Mouse (Mus musculus) intestine, embryonic 15.5 days (tissue): ENCODE measurements at regions not wholly inside any gene's neighbourhood (a gene's known extent, or its start where the extent isn't known, plus 50 kb on each side); places are given as distances from the start of the nearest gene placed in this dataset.
"Not testable (repeated sequence)": the region's sequence is repeated elsewhere in the genome, so short reads cannot be mapped to it uniquely, and the experiment has no call there.

ENCODE experiments used
- ATAC-seq: fragments of 200-750 bp; cut with Nextera tagmentation; 2 replicates; pipeline ENCODE4 v1.8.0; 2017; ENCODE audit warnings: moderate TSS enrichment, moderate library complexity
- H3K27ac ChIP-seq: fragments of 300-500 bp; sonication (generic); 2 replicates; pipeline ENCODE4 v1.5.1; 2015; ENCODE audit warnings: mild to moderate bottlenecking, inconsistent platforms
- H3K27me3 ChIP-seq: fragments of 300-500 bp; sonication (generic); replicated peaks from 2 replicates; pipeline ENCODE4 v1.6.1; 2015; ENCODE audit warnings: inconsistent platforms
- H3K36me3 ChIP-seq: fragments of 300-500 bp; sonication (generic); 2 replicates; pipeline ENCODE4 v1.6.1; 2015; ENCODE audit warnings: inconsistent platforms
- H3K4me1 ChIP-seq: fragments of 300-500 bp; sonication (generic); replicated peaks from 2 replicates; pipeline ENCODE4 v1.6.1; 2015; ENCODE audit warnings: inconsistent platforms
- H3K4me2 ChIP-seq: fragments of 300-500 bp; sonication (generic); replicated peaks from 2 replicates; pipeline ENCODE4 v1.6.1; 2015; ENCODE audit warnings: mild to moderate bottlenecking, inconsistent platforms
- H3K4me3 ChIP-seq: fragments of 300-500 bp; sonication (generic); replicated peaks from 2 replicates; pipeline ENCODE4 v1.5.1; 2015; ENCODE audit warnings: inconsistent platforms
- H3K9ac ChIP-seq: fragments of 300-500 bp; sonication (generic); 2 replicates; pipeline ENCODE4 v1.6.1; 2015; ENCODE audit warnings: inconsistent platforms
- H3K9me3 ChIP-seq: fragments of 300-500 bp; sonication (generic); 2 replicates; pipeline ENCODE4 v1.6.1; 2016; ENCODE audit warnings: inconsistent platforms
- WGBS: fragments of 180-500 bp; shearing (Covaris S2); methylation state at CpG from one replicate; pipeline ENCODE4 v1.1.7; 2015; 5-methylcytosine and 5-hydroxymethylcytosine counted together

DNA sequence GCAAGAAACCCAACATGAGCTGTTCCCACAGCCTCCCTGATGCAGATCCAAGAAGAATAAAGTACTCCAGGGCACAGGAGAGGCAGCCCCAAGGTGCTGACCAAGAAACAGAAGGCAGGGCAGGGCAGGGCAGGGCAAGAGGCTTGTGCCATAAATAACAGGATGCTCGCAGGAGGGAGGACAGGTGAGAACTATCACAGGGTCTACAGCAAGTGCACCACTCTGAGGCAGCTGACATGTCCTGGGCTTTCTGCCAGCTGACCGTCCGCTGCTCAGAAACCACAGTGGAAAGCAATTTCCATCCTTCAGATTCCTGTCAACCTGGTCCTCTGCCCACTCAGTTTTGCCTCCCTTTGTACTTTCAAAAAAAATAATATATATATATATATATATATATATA is 77.0 kb upstream of the Xcl1 start:
- Histone ChIP-seq H3K27ac (no peak overlapping the region), H3K27me3 (no peaks in the 10 kb centered on the region), H3K4me2 (no peak overlapping the region), H3K36me3 (no peaks in the 10 kb centered on the region), H3K9me3 (no peaks in the 10 kb centered on the region), H3K4me3 (no peak overlapping the region), H3K4me1 (0 out of 2 replicates have a peak, but pooled peaks cover 2% of the 10 kb centered on the region), H3K9ac (no peak overlapping the region)
- WGBS = 32% methylated on average over 3 of the region's 3 CpGs
- no peak for ATAC-seq

DNA sequence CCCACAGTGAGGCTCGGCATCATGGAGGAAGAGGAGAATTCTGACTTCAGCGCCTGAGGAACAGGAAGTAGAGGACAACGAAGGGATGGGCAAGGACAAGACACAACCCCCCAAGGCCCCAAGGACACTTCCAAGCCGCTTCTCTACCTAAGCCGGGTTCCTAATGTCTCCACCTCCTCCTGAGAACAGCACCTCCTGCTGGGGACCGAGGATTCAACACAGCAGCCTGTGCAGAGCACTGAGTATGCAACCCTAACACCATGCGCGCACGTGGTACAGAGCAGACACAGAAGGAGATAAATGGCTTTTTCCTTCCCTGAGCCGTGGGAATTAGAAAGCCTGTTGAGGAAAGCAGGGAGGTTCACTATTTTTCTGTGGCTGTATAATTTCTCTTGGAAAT is 64.2 kb upstream of the Xcl1 start:
- no peaks in the 10 kb centered on the region for H3K4me1 ChIP-seq
- H3K36me3 ChIP-seq = no peaks in the 10 kb centered on the region
- H3K9ac ChIP-seq = no peak overlapping the region
- 0 out of 2 replicates have a peak overlapping the region, but pooled peaks have one; percentile 44 for H3K27ac ChIP-seq
- H3K4me2 ChIP-seq = no peak overlapping the region
- ATAC-seq = peak; percentile 73; the same call in 1 of the 2 replicates
- no peaks in the 10 kb centered on the region for H3K27me3 ChIP-seq
- H3K9me3 ChIP-seq = no peaks in the 10 kb centered on the region
- no peak overlapping the region for H3K4me3 ChIP-seq
- WGBS = 56% methylated on average over 10 of the region's 10 CpGs

DNA sequence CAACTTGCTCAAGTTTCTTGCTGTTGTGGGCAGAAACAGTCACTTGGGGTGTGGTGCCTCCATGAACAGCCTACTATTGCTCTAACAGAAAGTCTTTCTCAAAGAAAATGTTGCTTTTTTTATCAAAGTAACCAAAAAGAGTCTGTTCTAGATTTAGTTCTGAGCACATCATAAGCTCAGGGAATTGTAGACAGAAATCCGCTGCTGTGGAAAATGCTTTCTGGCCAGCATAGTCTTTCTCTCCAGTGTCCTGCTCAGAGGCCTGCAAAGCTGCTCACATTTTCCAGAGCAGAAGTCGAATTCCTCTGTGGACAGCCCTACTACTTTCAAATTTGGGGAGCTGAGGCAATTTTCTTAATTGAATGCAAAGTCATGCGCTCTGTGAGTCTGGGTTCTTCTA is 63.3 kb upstream of the Xcl1 start:
- H3K4me1 ChIP-seq = 0 out of 2 replicates have a peak, but pooled peaks cover 7% of the 10 kb centered on the region
- no peak overlapping the region for H3K9ac ChIP-seq
- H3K27me3 ChIP-seq = no peaks in the 10 kb centered on the region
- WGBS = 78% methylated on average over 3 of the region's 3 CpGs
- H3K9me3 ChIP-seq = no peaks in the 10 kb centered on the region
- H3K4me2 ChIP-seq = no peak overlapping the region
- H3K4me3 ChIP-seq = no peak overlapping the region
- no peak overlapping the region for H3K27ac ChIP-seq
- ATAC-seq = no peak
- H3K36me3 ChIP-seq = no peaks in the 10 kb centered on the region

DNA sequence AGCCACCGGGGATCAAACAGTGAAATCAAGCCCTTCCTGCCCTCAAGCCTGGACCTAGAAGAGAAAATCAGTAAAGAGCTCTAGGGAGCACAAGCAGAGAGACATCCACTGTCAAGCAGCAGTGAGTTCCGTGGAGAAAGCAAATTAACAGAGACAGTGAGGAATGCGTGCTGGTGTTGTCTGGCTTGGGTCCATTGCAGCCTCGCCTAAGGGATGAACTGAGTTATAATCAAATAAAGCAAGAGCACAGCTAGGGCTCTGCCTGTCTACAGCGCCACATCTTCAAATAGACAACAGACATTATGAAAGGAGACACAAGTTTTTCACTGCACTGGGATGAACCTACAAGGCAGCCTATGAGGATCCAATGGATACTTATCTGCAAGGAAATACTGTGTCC is 62.3 kb upstream of the Xcl1 start:
- no peaks in the 10 kb centered on the region for H3K9me3 ChIP-seq
- no peak overlapping the region for H3K4me3 ChIP-seq
- no peaks in the 10 kb centered on the region for H3K36me3 ChIP-seq
- H3K27ac ChIP-seq = no peak overlapping the region
- 0 out of 2 replicates have a peak, but pooled peaks cover 7% of the 10 kb centered on the region for H3K4me1 ChIP-seq
- ATAC-seq = no peak
- H3K4me2 ChIP-seq = no peak overlapping the region
- WGBS = 37% methylated on average over 5 of the region's 5 CpGs
- no peak overlapping the region for H3K9ac ChIP-seq
- no peaks in the 10 kb centered on the region for H3K27me3 ChIP-seq

DNA sequence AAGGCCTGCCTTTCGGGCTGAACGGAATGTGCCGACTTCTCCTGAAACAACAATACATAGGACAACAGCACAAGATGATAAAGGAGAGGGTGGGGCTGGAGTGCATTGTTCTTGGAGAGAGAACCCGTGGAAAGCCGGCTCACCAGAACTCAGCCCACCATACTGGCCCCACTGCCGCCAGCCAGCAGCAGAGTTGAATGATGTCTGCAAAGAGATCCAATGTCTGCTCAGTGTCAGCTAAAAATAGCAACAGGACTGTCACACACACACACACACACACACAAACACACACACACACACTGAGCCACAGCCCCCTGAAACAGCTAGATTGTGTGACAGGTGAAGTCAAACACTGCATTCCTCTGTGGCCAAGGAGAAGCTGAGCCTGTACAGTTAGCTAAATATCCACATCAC is 58.9 kb upstream of the Xcl1 start:
- Histone ChIP-seq H3K4me1 (0 out of 2 replicates have a peak, but pooled peaks cover 7% of the 10 kb centered on the region), H3K4me2 (no peak overlapping the region), H3K9ac (no peak overlapping the region), H3K27me3 (no peaks in the 10 kb centered on the region), H3K27ac (0 out of 2 replicates have a peak overlapping the region, but pooled peaks have one; percentile 9), H3K9me3 (no peaks in the 10 kb centered on the region), H3K4me3 (no peak overlapping the region), H3K36me3 (no peaks in the 10 kb centered on the region)
- 7% methylated on average over 6 of the region's 6 CpGs for WGBS
- peak; percentile 15; the same call in 1 of the 2 replicates for ATAC-seq

DNA sequence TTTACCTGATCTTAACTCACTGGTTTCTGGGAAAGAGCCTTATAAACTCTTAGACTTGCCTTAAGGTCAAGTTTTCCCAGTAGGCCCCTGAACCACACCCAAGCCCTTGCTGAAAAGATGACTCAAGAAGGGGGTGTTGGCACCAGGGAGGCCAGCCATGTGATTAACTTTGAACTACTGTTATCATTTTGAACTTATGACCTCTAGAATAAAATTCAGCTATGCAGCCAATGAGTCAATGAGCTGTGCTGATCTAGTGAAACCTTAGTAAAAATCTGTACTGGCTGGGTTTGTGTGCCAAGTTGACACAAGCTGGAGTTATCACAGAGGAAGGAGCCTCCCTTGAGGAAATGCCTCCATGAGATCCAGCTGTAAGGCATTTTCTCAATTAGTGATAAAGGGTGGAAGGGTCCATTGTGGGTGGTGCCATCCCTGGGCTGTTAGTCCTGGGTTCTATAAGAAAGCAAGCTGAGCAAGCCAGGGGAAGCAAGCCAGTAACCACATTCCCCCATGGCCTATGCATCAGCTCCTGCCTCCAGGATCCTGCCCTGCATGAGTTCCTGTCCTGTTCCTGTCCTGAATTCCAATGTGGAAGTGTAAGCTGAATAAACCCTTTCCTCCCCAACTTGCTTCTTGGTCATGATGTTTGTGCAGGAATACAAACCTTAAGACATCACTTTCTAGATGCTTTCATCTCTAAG is 58.0 kb upstream of the Xcl1 start:
- H3K9me3 ChIP-seq, H3K4me2 ChIP-seq, H3K4me3 ChIP-seq, H3K4me1 ChIP-seq, H3K9ac ChIP-seq, H3K27me3 ChIP-seq, H3K36me3 ChIP-seq: not testable (repeated sequence)
- H3K27ac ChIP-seq = 0 out of 2 replicates have a peak overlapping the region, but pooled peaks have one; percentile 54
- peak; percentile 93 for ATAC-seq

DNA sequence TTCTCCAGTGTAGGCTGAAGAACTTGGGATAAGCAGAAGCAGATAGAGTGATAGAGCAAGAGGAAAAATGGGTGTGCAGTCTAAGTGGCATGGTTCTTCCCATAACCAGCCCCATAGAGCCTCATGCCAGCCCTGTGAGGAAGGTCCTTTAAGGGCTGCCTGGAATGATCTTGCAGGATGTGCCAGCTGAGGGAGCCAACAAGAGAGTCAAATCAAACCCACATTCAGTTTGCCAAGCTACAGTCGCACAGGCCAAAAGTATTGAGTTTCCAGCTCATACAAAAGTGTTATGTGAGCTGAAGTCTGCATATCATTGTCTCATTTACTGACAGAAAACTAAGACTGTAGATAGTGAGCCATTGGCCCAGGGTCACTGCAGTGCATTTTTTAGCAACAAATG is 53.7 kb upstream of the Xcl1 start:
- Histone ChIP-seq H3K4me3 (no peak overlapping the region), H3K4me1 (0 out of 2 replicates have a peak, but pooled peaks cover 2% of the 10 kb centered on the region)

DNA sequence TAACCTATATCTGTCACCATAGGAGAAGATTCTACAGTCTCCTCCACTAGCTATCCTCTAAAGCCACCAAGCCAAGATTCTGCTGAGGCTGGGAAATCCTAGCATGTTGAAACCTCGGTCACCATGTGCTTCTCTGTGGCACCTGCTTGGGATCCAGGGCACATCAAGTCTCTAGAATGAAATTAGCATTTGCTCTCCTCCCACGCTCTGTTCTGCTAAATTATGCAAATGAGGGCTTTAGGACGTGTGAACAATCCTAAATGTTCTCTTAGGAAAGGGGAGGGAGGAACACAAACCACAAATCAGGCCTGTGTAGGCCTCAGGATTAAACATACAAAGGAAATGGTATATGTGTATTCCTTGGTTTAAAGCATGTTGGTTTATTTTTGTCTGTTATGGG is 52.9 kb upstream of the Xcl1 start:
- Histone ChIP-seq H3K36me3 (no peaks in the 10 kb centered on the region), H3K4me3 (no peak overlapping the region), H3K27me3 (no peaks in the 10 kb centered on the region), H3K9me3 (no peaks in the 10 kb centered on the region), H3K27ac (no peak overlapping the region), H3K4me1 (no peaks in the 10 kb centered on the region), H3K9ac (no peak overlapping the region), H3K4me2 (no peak overlapping the region)
- 77% methylated on average over 3 of the region's 3 CpGs for WGBS
- ATAC-seq = no peak

More for the DNA sequence above, 53.7 kb upstream of the Xcl1 start:
- Histone ChIP-seq H3K27me3 (no peaks in the 10 kb centered on the region), H3K4me2 (no peak overlapping the region), H3K27ac (no peak overlapping the region), H3K36me3 (no peaks in the 10 kb centered on the region), H3K9ac (no peak overlapping the region), H3K9me3 (no peaks in the 10 kb centered on the region)
- whole genome bisulfite sequencing = 90% methylated on average over 1 of the region's 1 CpGs
- no peak for ATAC-seq

DNA sequence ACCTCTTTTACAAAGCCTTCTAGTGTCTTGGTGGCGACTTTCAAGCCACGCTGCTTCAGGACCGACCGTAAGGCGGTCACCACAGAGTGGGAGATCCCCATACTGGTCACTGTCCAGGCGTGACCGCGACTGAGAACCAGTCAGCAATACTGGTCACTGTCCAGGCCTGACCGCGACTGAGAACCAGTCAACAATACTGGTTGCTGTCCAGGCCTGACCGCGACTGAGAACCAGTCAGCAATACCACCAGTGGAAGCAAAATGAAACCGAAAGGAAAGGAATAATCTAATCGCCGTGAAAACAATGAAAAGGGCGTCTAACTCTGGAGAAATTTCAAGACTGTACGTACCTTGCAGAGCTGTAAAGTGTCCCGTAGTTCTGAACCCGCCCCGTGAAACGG is 50.2 kb upstream of the Xcl1 start:
- H3K27ac ChIP-seq, H3K4me2 ChIP-seq, H3K9me3 ChIP-seq, H3K4me3 ChIP-seq, H3K27me3 ChIP-seq, ATAC-seq, H3K9ac ChIP-seq, H3K36me3 ChIP-seq, H3K4me1 ChIP-seq: not testable (repeated sequence)
- 95% methylated on average over 21 of the region's 21 CpGs for WGBS
